Mouse (Mus musculus) ES-Bruce4 (cell line): ENCODE measurements around the gene Gpr18. TPM values are rescaled to one million over a fixed set of nuclear protein-coding genes. Genes with fewer than 3 reads are reported as not detected.
A peak's percentile ranks its signal among the peaks of the same experiment; 100 is the strongest.

Experiments used
- H3K27ac ChIP-seq: 2 replicates; pipeline ENCODE4 v1.5.1; 2012; ENCODE audit warnings: low read length, inconsistent platforms; ENCODE audit not compliant: insufficient read depth
- H3K27me3 ChIP-seq: 2 replicates; pipeline ENCODE4 v1.6.1; 2012; ENCODE audit warnings: mild to moderate bottlenecking, low read length, inconsistent platforms; ENCODE audit not compliant: control insufficient read depth, poor library complexity, insufficient read depth, severe bottlenecking
- H3K36me3 ChIP-seq: 2 replicates; pipeline ENCODE4 v1.6.1; 2012; ENCODE audit warnings: inconsistent platforms, mild to moderate bottlenecking, low read length, moderate library complexity; ENCODE audit not compliant: control insufficient read depth, poor library complexity, insufficient read depth, severe bottlenecking
- H3K4me1 ChIP-seq: one replicate; pipeline ENCODE4 v1.8.1; 2011; ENCODE audit warnings: low read length; ENCODE audit not compliant: control insufficient read depth, insufficient read depth
- H3K4me3 ChIP-seq: 2 replicates; pipeline ENCODE4 v1.5.1; 2011; ENCODE audit warnings: low read depth, mild to moderate bottlenecking, low read length
- H3K9ac ChIP-seq: 2 replicates; pipeline ENCODE4 v1.6.1; 2012; ENCODE audit warnings: low read depth, mild to moderate bottlenecking, inconsistent platforms; ENCODE audit not compliant: poor library complexity, severe bottlenecking
- H3K9me3 ChIP-seq: replicated peaks from 2 replicates; pipeline ENCODE4 v1.6.1; 2012; ENCODE audit warnings: mild to moderate bottlenecking, low read length, inconsistent platforms; ENCODE audit not compliant: control insufficient read depth, poor library complexity, insufficient read depth, severe bottlenecking
- CTCF ChIP-seq: IDR thresholded peaks from one replicate; pipeline ENCODE4 v1.8.1; 2011; ENCODE audit warnings: low read depth, low read length
- EP300 ChIP-seq: IDR thresholded peaks from 2 replicates; pipeline ENCODE4 v1.6.1; 2011; ENCODE audit warnings: low read depth, low read length; ENCODE audit not compliant: insufficient read depth
- POLR2A ChIP-seq: IDR thresholded peaks from one replicate; pipeline ENCODE4 v1.8.1; 2011; ENCODE audit warnings: low read length; ENCODE audit not compliant: insufficient read depth
- polyA plus RNA-seq: library from polyadenylated mRNA; stranded (reverse); fragments of >200 nt; gene quantifications from 2 replicates; pipeline ENCODE4 v1.2.4, GENCODE M21; 2011; ENCODE audit warnings: low read depth; ENCODE audit not compliant: missing spikeins, insufficient read depth, insufficient read length

Gene Gpr18
- polyA plus RNA-seq, 1 experiment = not detected

- H3K4me3 ChIP-seq = no peak overlapping the region
- H3K4me1 ChIP-seq = peaks cover 5% of the 10 kb centered on the region
- H3K9me3 ChIP-seq = peaks cover 3% of the 10 kb centered on the region; the same call in 1 of the 2 replicates
- no peak for TF ChIP-seq EP300
- no peak for TF ChIP-seq CTCF
- no peaks in the 10 kb centered on the region for H3K27me3 ChIP-seq
- no peak overlapping the region; the same call in 1 of the 2 replicates for H3K9ac ChIP-seq
- H3K36me3 ChIP-seq = no peaks in the 10 kb centered on the region
- H3K27ac ChIP-seq = peak overlapping the region; percentile 87
Measured at GRCm38 (mm10) chr14:121946728-121947127, 31.1 kb upstream of the Gpr18 start.

GRCm38 (mm10) chr14:121946131-121946530 lies 30.6 kb upstream of the Gpr18 start:
- Histone ChIP-seq H3K27me3 (no peaks in the 10 kb centered on the region), H3K9me3 (peaks cover 3% of the 10 kb centered on the region; the same call in 1 of the 2 replicates), H3K4me3 (no peak overlapping the region), H3K27ac (peak overlapping the region; percentile 12; the same call in 1 of the 2 replicates), H3K4me1 (peaks cover 5% of the 10 kb centered on the region), H3K9ac (no peak overlapping the region), H3K36me3 (no peaks in the 10 kb centered on the region)
- TF ChIP-seq EP300 (no peak), POLR2A (no peak), CTCF (no peak)

- no peak overlapping the region for H3K9ac ChIP-seq
- TF ChIP-seq CTCF (no peak), POLR2A (no peak), EP300 (no peak)
Measured at GRCm38 (mm10) chr14:121939582-121939981, 24.0 kb upstream of the Gpr18 start.

GRCm38 (mm10) chr14:121938256-121939191 lies 22.9 kb upstream of the Gpr18 start:
- H3K4me3 ChIP-seq = no peak overlapping the region
- no peaks in the 10 kb centered on the region for H3K27me3 ChIP-seq
- H3K36me3 ChIP-seq = no peaks in the 10 kb centered on the region
- no peak for TF ChIP-seq EP300
- TF ChIP-seq POLR2A = no peak
- TF ChIP-seq CTCF = no peak
- no peaks in the 10 kb centered on the region for H3K4me1 ChIP-seq
- no peak overlapping the region for H3K27ac ChIP-seq
- no peak overlapping the region for H3K9ac ChIP-seq
- peaks cover 4% of the 10 kb centered on the region; the same call in 1 of the 2 replicates for H3K9me3 ChIP-seq

More at GRCm38 (mm10) chr14:121939582-121939981, 24.0 kb upstream of the Gpr18 start:
- no peaks in the 10 kb centered on the region for H3K27me3 ChIP-seq
- H3K4me1 ChIP-seq = no peaks in the 10 kb centered on the region
- peaks cover 7% of the 10 kb centered on the region; the same call in 1 of the 2 replicates for H3K9me3 ChIP-seq
- no peak overlapping the region for H3K4me3 ChIP-seq
- no peak overlapping the region for H3K27ac ChIP-seq
- H3K36me3 ChIP-seq = no peaks in the 10 kb centered on the region

GRCm38 (mm10) chr14:121937601-121938255 lies 22.1 kb upstream of the Gpr18 start:
- Histone ChIP-seq H3K9me3 (peaks cover 4% of the 10 kb centered on the region; the same call in 1 of the 2 replicates), H3K27ac (no peak overlapping the region), H3K27me3 (no peaks in the 10 kb centered on the region)

More at GRCm38 (mm10) chr14:121937601-121938255, 22.1 kb upstream of the Gpr18 start:
- Histone ChIP-seq H3K4me3 (no peak overlapping the region), H3K36me3 (no peaks in the 10 kb centered on the region), H3K4me1 (no peaks in the 10 kb centered on the region), H3K9ac (no peak overlapping the region)
- TF ChIP-seq POLR2A (no peak), CTCF (no peak), EP300 (no peak)
